Mouse (Mus musculus): ENCODE results near the gene Vdac2. TPM values are rescaled to one million over a fixed set of nuclear protein-coding genes. Genes with fewer than 3 reads are reported as not detected.

Gene Vdac2
- total and polyA plus RNA-seq, 3 experiments = 268 to 475 (median 461) TPM

DNA sequence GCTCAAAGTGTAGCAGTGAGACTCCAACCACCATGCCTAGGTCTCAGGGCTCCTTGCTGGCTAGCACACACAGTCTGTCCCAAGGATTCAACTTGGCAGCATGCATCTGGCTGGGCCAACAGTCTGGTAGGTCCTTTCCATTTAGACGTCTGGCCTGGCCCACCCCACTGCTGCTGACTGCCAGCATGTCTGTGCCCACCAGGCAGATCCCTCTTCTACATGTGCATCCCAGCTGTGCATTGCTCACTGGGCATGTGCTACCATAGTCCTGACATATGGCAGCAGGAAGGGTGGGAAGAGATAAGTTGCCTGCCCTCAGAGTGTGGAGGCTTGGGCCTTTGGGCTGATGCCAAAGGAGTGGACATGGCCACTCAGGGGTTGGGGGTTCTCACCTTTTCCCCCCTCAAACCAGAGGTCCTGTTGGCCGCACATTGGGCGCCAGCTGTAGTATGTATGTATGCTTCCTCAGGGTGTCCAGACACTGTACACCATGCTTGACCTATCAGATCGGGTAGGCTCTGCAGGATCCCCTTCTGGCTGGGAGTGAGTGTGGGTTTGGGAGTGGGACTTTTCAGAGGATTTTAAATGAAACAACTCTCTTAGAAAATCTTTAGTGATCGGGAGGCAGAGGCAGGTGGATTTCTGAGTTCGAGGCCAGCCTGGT is 22.4 kb upstream of the Vdac2 start:
- dilution Hi-C loops (cut with MboI; ENCODE audit: extremely low pct_ligation_motif_present, extremely low pct_unique_long_range_greater_than_20kb, low sequenced_read_pairs) (no loop called here), in situ Hi-C loops (cut with MboI; ENCODE audit: low pct_ligation_motif_present, low pct_unique_long_range_greater_than_20kb, low sequenced_read_pairs) (no loop called here)
- no peak overlapping the region for H3K4me2 ChIP-seq (ENCODE audit: insufficient read depth, low read depth, poor library complexity, severe bottlenecking)
- TF ChIP-seq ZNF384 (IDR thresholded peaks at IDR 0.05; ENCODE audit: low read depth, low read length) (no peak), MXI1 (IDR thresholded peaks at IDR 0.05; ENCODE audit: low read depth, low read length) (no peak), USF1 (IDR thresholded peaks at IDR 0.05; ENCODE audit: low read depth, low read length) (no peak), TCF12 (IDR thresholded peaks at IDR 0.05; ENCODE audit: low read depth, low read length) (no peak), CHD2 (IDR thresholded peaks at IDR 0.05; ENCODE audit: low read length) (no peak), JUND (conservative IDR thresholded peaks at IDR 0.05; ENCODE audit: low read depth, low read length) (no peak), MAX (IDR thresholded peaks at IDR 0.05; ENCODE audit: low read length) (no peak), ZC3H11A (IDR thresholded peaks at IDR 0.05; ENCODE audit: low read depth, low read length) (no peak), MYC (IDR thresholded peaks at IDR 0.05; ENCODE audit: low read depth, low read length) (no peak), IRF4 (IDR thresholded peaks at IDR 0.05; ENCODE audit: low read depth, low read length) (no peak), ZKSCAN1 (IDR thresholded peaks at IDR 0.05; ENCODE audit: borderline replicate concordance, low read depth, low read length) (no peak), USF2 (conservative IDR thresholded peaks at IDR 0.05; ENCODE audit: low read depth, low read length) (no peak), ZMIZ1 (IDR thresholded peaks at IDR 0.05; ENCODE audit: low read depth, low read length) (no peak), POLR2AphosphoS2 (IDR thresholded peaks at IDR 0.05; ENCODE audit: low read depth, low read length) (no peak), MAFK (IDR thresholded peaks at IDR 0.05; ENCODE audit: insufficient replicate concordance, low read length) (no peak)
- H3K27ac ChIP-seq (ENCODE audit: insufficient read depth, low read depth) = no peak overlapping the region
- no peak overlapping the region for H3K4me3 ChIP-seq (replicated peaks in 1 of 3; ENCODE audit: low read depth in 2 of 3, low read length in 2 of 3, poor library complexity in 1 of 3)
- H3K9me3 ChIP-seq (replicated peaks; ENCODE audit: low read length) = no peaks in the 10 kb centered on the region
- no peak overlapping the region for H3K9ac ChIP-seq (ENCODE audit: insufficient read depth, low read depth)
- H3K36me3 ChIP-seq (replicated peaks in 1 of 2; ENCODE audit: control insufficient read depth in 1 of 2, insufficient read depth in 1 of 2, low read length in 1 of 2) = peaks cover 0 to 25% of the 10 kb centered on the region in 2 experiments
- H3K79me2 ChIP-seq (replicated peaks; ENCODE audit: control insufficient read depth, extremely low read depth, insufficient read depth, poor library complexity, severe bottlenecking) = no peaks in the 10 kb centered on the region
- H3K27me3 ChIP-seq (replicated peaks) = no peaks in the 10 kb centered on the region
- peaks cover 2 to 12% of the 10 kb centered on the region in 2 experiments; a peak in 2 of 4 replicates for H3K4me1 ChIP-seq (ENCODE audit: control insufficient read depth in 1 of 2, insufficient read depth in 2 of 2)
- no peak for DNase-seq (ENCODE audit: extremely low read depth)

DNA sequence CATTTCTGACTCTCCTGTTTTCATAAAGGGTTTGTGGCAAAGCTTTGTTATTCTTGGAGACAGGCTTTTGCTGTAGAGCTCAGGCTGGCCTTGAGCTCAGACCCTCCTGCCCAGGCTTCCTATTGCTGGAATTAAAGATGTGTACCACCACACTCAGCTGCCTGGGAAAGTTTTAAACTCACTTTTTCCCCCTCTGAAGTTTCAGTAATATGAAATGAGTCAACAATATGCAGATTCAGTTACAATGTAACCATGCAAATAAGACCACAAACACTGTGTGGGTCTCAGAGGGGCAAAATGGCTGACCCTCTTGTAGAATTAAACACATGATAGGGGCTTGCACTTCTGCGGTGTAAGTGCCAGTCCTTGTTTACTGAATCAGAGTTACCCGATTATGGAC is 18.8 kb upstream of the Vdac2 start:
- Histone ChIP-seq H3K27ac (ENCODE audit: insufficient read depth, low read depth) (no peak overlapping the region), H3K4me3 (replicated peaks in 1 of 3; ENCODE audit: low read depth in 2 of 3, low read length in 2 of 3, poor library complexity in 1 of 3) (no peak overlapping the region), H3K9ac (ENCODE audit: insufficient read depth, low read depth) (no peak overlapping the region), H3K9me3 (replicated peaks; ENCODE audit: low read length) (no peaks in the 10 kb centered on the region), H3K27me3 (replicated peaks) (no peaks in the 10 kb centered on the region), H3K79me2 (replicated peaks; ENCODE audit: control insufficient read depth, extremely low read depth, insufficient read depth, poor library complexity, severe bottlenecking) (no peaks in the 10 kb centered on the region), H3K4me2 (ENCODE audit: insufficient read depth, low read depth, poor library complexity, severe bottlenecking) (no peak overlapping the region), H3K36me3 (replicated peaks in 1 of 2; ENCODE audit: control insufficient read depth in 1 of 2, insufficient read depth in 1 of 2, low read length in 1 of 2) (peaks cover 0 to 10% of the 10 kb centered on the region in 2 experiments), H3K4me1 (ENCODE audit: control insufficient read depth in 1 of 2, insufficient read depth in 2 of 2) (peaks cover 3 to 13% of the 10 kb centered on the region in 2 experiments; a peak in 3 of 4 replicates)
- TF ChIP-seq MEF2A (IDR thresholded peaks at IDR 0.05; ENCODE audit: borderline replicate concordance, low read depth, low read length) = no peak
- peak; percentile 51; the same call in 1 of the 2 replicates for TF ChIP-seq JUN (IDR thresholded peaks at IDR 0.05; ENCODE audit: insufficient read depth, low read depth, low read length)
- TF ChIP-seq ZNF384 (IDR thresholded peaks at IDR 0.05; ENCODE audit: low read depth, low read length) = no peak
- no peak for TF ChIP-seq MAFK (IDR thresholded peaks at IDR 0.05; ENCODE audit: insufficient replicate concordance, low read length)
- TF ChIP-seq PAX5 (IDR thresholded peaks at IDR 0.05; ENCODE audit: low read length) = no peak
- no peak for TF ChIP-seq CHD1 (IDR thresholded peaks at IDR 0.05; ENCODE audit: low read depth, low read length)
- TF ChIP-seq IRF4 (IDR thresholded peaks at IDR 0.05; ENCODE audit: low read depth, low read length) = peak; percentile 40; the same call in 1 of the 2 replicates
- TF ChIP-seq EP300 (IDR thresholded peaks at IDR 0.05; ENCODE audit: low read length) = peak; percentile 55; the same call in 1 of the 2 replicates
- TF ChIP-seq RAD21 (IDR thresholded peaks at IDR 0.05; ENCODE audit: low read depth, low read length) = no peak
- no peak for TF ChIP-seq SIN3A (IDR thresholded peaks at IDR 0.05; ENCODE audit: low read length)
- TF ChIP-seq CHD2 (IDR thresholded peaks at IDR 0.05; ENCODE audit: low read length) = no peak
- no peak for TF ChIP-seq TBP (conservative IDR thresholded peaks at IDR 0.05; ENCODE audit: low read depth, low read length)
- DNase-seq (ENCODE audit: extremely low read depth) = peak; percentile 60
- dilution Hi-C loops (cut with MboI; ENCODE audit: extremely low pct_ligation_motif_present, extremely low pct_unique_long_range_greater_than_20kb, low sequenced_read_pairs) = no loop called here
- in situ Hi-C loops (cut with MboI; ENCODE audit: low pct_ligation_motif_present, low pct_unique_long_range_greater_than_20kb, low sequenced_read_pairs) = no loop called here
